Mouse (Mus musculus): ENCODE measurements around the gene D930048N14Rik.
"Not testable (repeated sequence)": the region's sequence is repeated elsewhere in the genome, so short reads cannot be mapped to it uniquely, and the experiment has no call there.

D930048N14Rik gene

GRCm38 (mm10) chr11:51652889-51653418 lies 2.2 kb downstream of the D930048N14Rik start:
- DNase-seq (ENCODE audit: low read depth, low spot score), result no peak

GRCm38 (mm10) chr11:51653736-51654135 lies 3.0 kb downstream of the D930048N14Rik start:
- DNase-seq (ENCODE audit: low read depth, low spot score), result no peak

- no peak for DNase-seq (ENCODE audit: low read depth, low spot score)
Measured at GRCm38 (mm10) chr11:51654891-51655290, 4.1 kb downstream of the D930048N14Rik start.

GRCm38 (mm10) chr11:51656798-51657521 lies 6.2 kb downstream of the D930048N14Rik start:
- DNase-seq (ENCODE audit: low read depth, low spot score), result no peak

- no peak for DNase-seq (ENCODE audit: low read depth, low spot score)
Measured at GRCm38 (mm10) chr11:51658291-51658690, 7.5 kb downstream of the D930048N14Rik start.

GRCm38 (mm10) chr11:51658705-51659104 lies 8.0 kb downstream of the D930048N14Rik start:
- DNase-seq (ENCODE audit: low read depth, low spot score), result no peak

GRCm38 (mm10) chr11:51661867-51662365 lies 11.2 kb downstream of the D930048N14Rik start:
- no peak for DNase-seq (ENCODE audit: low read depth, low spot score)

GRCm38 (mm10) chr11:51662632-51663031 lies 11.9 kb downstream of the D930048N14Rik start:
- DNase-seq (ENCODE audit: low read depth, low spot score), result no peak

- DNase-seq (ENCODE audit: low read depth, low spot score), result not testable (repeated sequence)
Measured at GRCm38 (mm10) chr11:51664747-51665146, 14.0 kb downstream of the D930048N14Rik start.

- DNase-seq (ENCODE audit: low read depth, low spot score), result no peak
Measured at GRCm38 (mm10) chr11:51670846-51671245, 20.1 kb downstream of the D930048N14Rik start.

GRCm38 (mm10) chr11:51671376-51671775 lies 20.6 kb downstream of the D930048N14Rik start:
- DNase-seq (ENCODE audit: low read depth, low spot score), result no peak

GRCm38 (mm10) chr11:51673291-51673690 lies 22.5 kb downstream of the D930048N14Rik start:
- no peak for DNase-seq (ENCODE audit: low read depth, low spot score)

GRCm38 (mm10) chr11:51675386-51675785 lies 24.6 kb downstream of the D930048N14Rik start:
- DNase-seq (ENCODE audit: low read depth, low spot score), result no peak

- DNase-seq (ENCODE audit: low read depth, low spot score), result no peak
Measured at GRCm38 (mm10) chr11:51677737-51678418, 27.1 kb downstream of the D930048N14Rik start.

GRCm38 (mm10) chr11:51679466-51679865 lies 28.7 kb downstream of the D930048N14Rik start:
- no peak for DNase-seq (ENCODE audit: low read depth, low spot score)

GRCm38 (mm10) chr11:51681324-51681975 lies 30.7 kb downstream of the D930048N14Rik start:
- peak; percentile 86 for DNase-seq (ENCODE audit: low read depth, low spot score)

- no peak for DNase-seq (ENCODE audit: low read depth, low spot score)
Measured at GRCm38 (mm10) chr11:51681976-51682374, 31.2 kb downstream of the D930048N14Rik start.

GRCm38 (mm10) chr11:51688330-51689328 lies 37.9 kb downstream of the D930048N14Rik start, which contains the start of gene 0610009B22Rik:
Gene 0610009B22Rik, minus strand, starts transcription at chr11:51688874.
- DNase-seq (ENCODE audit: low read depth, low spot score), result peak; percentile 100

GRCm38 (mm10) chr11:51689343-51689742 lies 38.6 kb downstream of the D930048N14Rik start:
- no peak for DNase-seq (ENCODE audit: low read depth, low spot score)

- not testable (repeated sequence) for DNase-seq (ENCODE audit: low read depth, low spot score)
Measured at GRCm38 (mm10) chr11:51690597-51690996, 39.8 kb downstream of the D930048N14Rik start.

GRCm38 (mm10) chr11:51694984-51695383 lies 44.2 kb downstream of the D930048N14Rik start:
- no peak for DNase-seq (ENCODE audit: low read depth, low spot score)
